13 mouse cellular contexts compared by ENCODE assay signal in genomic region chr13:51611500-51611899, GRCm38 (mm10). TPM values are rescaled to one million over a fixed set of nuclear protein-coding genes. Genes with fewer than 3 reads are reported as not detected.
A peak's percentile ranks its signal among the peaks of the same experiment; 100 is the strongest.
DNase-seq lines count a peak whose midpoint lies in the region; ATAC-seq lines count a peak whose summit lies in the region.
"Had no signal": no experiment of that assay in that cellular context is flagged by ENCODE, and none has a peak within 500 bp of the region (broad histone marks: within the 10 kb centered on the region; RNA-seq: fewer than 3 reads in every experiment).

No protein-coding gene starts in this region.

- H3K9ac ChIP-seq in hindbrain, embryonic 15.5 days: no peak overlapping the region
- H3K9ac ChIP-seq in hindbrain, embryonic 12.5 days: no peak overlapping the region

- H3K4me2 ChIP-seq in hindbrain, embryonic 15.5 days: peak overlapping the region; percentile 11; the same call in 1 of the 2 replicates
- H3K4me2 ChIP-seq in hindbrain, embryonic 12.5 days (replicated peaks): no peak overlapping the region

- H3K4me1 ChIP-seq in hindbrain, embryonic 15.5 days (replicated peaks): peaks cover 9% of the 10 kb centered on the region
- H3K4me1 ChIP-seq in hindbrain, embryonic 12.5 days: peaks cover 7% of the 10 kb centered on the region

- H3K9me3 ChIP-seq in hindbrain, embryonic 15.5 days: no peaks in the 10 kb centered on the region
- H3K9me3 ChIP-seq in hindbrain, embryonic 12.5 days (replicated peaks): no peaks in the 10 kb centered on the region

- H3K4me3 ChIP-seq in hindbrain, embryonic 15.5 days: no peak overlapping the region
- no peak overlapping the region for H3K4me3 ChIP-seq in hindbrain, embryonic 12.5 days
- H3K4me3 ChIP-seq: layer of hippocampus, adult 2 months; myocyte had no signal

- H3K36me3 ChIP-seq in hindbrain, embryonic 15.5 days: no peaks in the 10 kb centered on the region
- H3K36me3 ChIP-seq in hindbrain, embryonic 12.5 days: no peaks in the 10 kb centered on the region

- peak overlapping the region; percentile 14; the same call in 1 of the 2 replicates for H3K27ac ChIP-seq in hindbrain, embryonic 15.5 days (replicated peaks)
- no peak overlapping the region for H3K27ac ChIP-seq in hindbrain, embryonic 12.5 days
- H3K27ac ChIP-seq: layer of hippocampus, adult 2 months had no signal

- WGBS in hindbrain, embryonic 15.5 days: 36% methylated on average over 5 of the region's 5 CpGs
- 51% methylated on average over 5 of the region's 5 CpGs for WGBS in hindbrain, embryonic 12.5 days

- 0 out of 2 replicates have a peak, but pooled peaks have one; percentile 43 for ATAC-seq in hindbrain, embryonic 15.5 days (ENCODE audit: low FRiP score, low read depth)
- no peak for ATAC-seq in hindbrain, embryonic 12.5 days (ENCODE audit: low FRiP score)

- DNase-seq in embryo, embryonic 10.5 days (ENCODE audit: low spot score): peak; percentile 19
- DNase-seq in embryo, embryonic 9.5 days (ENCODE audit: extremely low spot score): no peak
- peak; percentile 34 for DNase-seq in retina, embryonic 14.5 days (ENCODE audit: low spot score)
- no peak for DNase-seq in retina, postnatal 1 day
- no peak for DNase-seq in spleen, postnatal 4 days (ENCODE audit: low spot score in 2 of 2)
- DNase-seq in layer of hippocampus, adult 9-11 months: no peak
- DNase-seq: adrenal gland, postnatal 25 days; cerebellum, adult 11 months; kidney, adult 2 months had no signal

- H3K27me3 ChIP-seq in hindbrain, embryonic 15.5 days: no peaks in the 10 kb centered on the region
- no peaks in the 10 kb centered on the region; the same call in 1 of the 2 replicates for H3K27me3 ChIP-seq in hindbrain, embryonic 12.5 days

RNA-seq across cellular contexts. Expression of gene Cks2, which starts 33.5 kb away (rescaled TPM):
- 54.9 and 73.6 TPM in 2 replicates for polyA plus RNA-seq in hindbrain, embryonic 15.5 days (2015; fragmentation: Nextera tagmentation; extraction: Ambion mirVana)
- polyA plus RNA-seq in hindbrain, embryonic 12.5 days (2016; fragmentation: Nextera tagmentation; extraction: Ambion mirVana): 161 and 183 TPM in 2 replicates

RNA-seq across cellular contexts. Expression of gene Secisbp2, which starts 40.0 kb away (rescaled TPM):
- 27.7 and 32.0 TPM in 2 replicates for polyA plus RNA-seq in hindbrain, embryonic 15.5 days (2015; fragmentation: Nextera tagmentation; extraction: Ambion mirVana)
- polyA plus RNA-seq in hindbrain, embryonic 12.5 days (2016; fragmentation: Nextera tagmentation; extraction: Ambion mirVana): 28.9 and 34.4 TPM in 2 replicates

RNA-seq across cellular contexts. Expression of gene Shc3, which starts 42.3 kb away (rescaled TPM):
- polyA plus RNA-seq in hindbrain, embryonic 15.5 days (2015; fragmentation: Nextera tagmentation; extraction: Ambion mirVana): 7.3 and 8.4 TPM in 2 replicates
- 5.1 and 7.0 TPM in 2 replicates for polyA plus RNA-seq in hindbrain, embryonic 12.5 days (2016; fragmentation: Nextera tagmentation; extraction: Ambion mirVana)

Comparison
In these comparisons a context has a peak if more than half of its experiments do, and no peak if none do; other contexts are left out.
1. DNase-seq: peak in embryo, embryonic 10.5 days (single experiment) and retina, embryonic 14.5 days (single experiment); none in embryo, embryonic 9.5 days (single experiment), retina, postnatal 1 day (single experiment), spleen, postnatal 4 days (0 of 2) and layer of hippocampus, adult 9-11 months (single experiment).